12 mouse cellular contexts compared by ENCODE assay signal in the genomic region with DNA sequence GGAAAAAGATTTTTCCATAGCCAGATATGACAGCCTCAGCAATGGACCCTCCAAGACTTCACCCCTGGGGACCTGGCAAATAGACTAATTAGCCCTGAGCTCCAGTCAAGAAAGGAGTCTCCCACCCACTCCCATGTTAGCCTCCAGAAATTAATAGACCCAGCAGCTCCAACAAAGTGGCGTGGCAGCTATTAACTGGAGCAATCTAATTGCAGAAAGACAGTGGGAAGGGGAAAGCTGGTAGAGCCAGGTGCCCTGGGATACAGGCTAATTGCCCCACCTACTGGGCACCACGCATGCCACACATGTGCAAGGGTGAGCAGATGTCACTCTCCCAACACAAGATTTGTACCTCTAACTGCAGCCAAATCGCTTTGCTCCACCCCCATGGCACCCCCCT.
A peak's percentile ranks its signal among the peaks of the same experiment; 100 is the strongest.
DNase-seq lines count a peak whose midpoint lies in the region; ATAC-seq and TF ChIP-seq lines count a peak whose summit lies in the region.
"Had no signal": no experiment of that assay in that cellular context is flagged by ENCODE, and none has a peak within 500 bp of the region (broad histone marks: within the 10 kb centered on the region; RNA-seq: fewer than 3 reads in every experiment).

No protein-coding gene starts in this region.

- WGBS in forebrain, embryonic 14.5 days = 25% methylated on average over 3 of the region's 3 CpGs
- 51% methylated on average over 3 of the region's 3 CpGs for WGBS in forebrain, embryonic 10.5 days
- WGBS in liver, embryonic 14.5 days (ENCODE audit: insufficient replicate concordance) = 35% methylated on average over 3 of the region's 3 CpGs

- no peak overlapping the region for H3K4me3 ChIP-seq in forebrain, embryonic 14.5 days (ENCODE audit: low read depth, low read length)
- H3K4me3 ChIP-seq in forebrain, embryonic 10.5 days = no peak overlapping the region
- no peak overlapping the region for H3K4me3 ChIP-seq in liver, embryonic 14.5 days (ENCODE audit: insufficient read depth in 1 of 2, low read depth in 2 of 2, low read length in 2 of 2)
- H3K4me3 ChIP-seq: forebrain, embryonic 12.5 days; heart, embryonic 10.5 days; limb, embryonic 13.5 days had no signal

- H3K4me1 ChIP-seq in forebrain, embryonic 14.5 days (ENCODE audit: control insufficient read depth, insufficient read depth, low read length) = no peaks in the 10 kb centered on the region
- peaks cover 8% of the 10 kb centered on the region for H3K4me1 ChIP-seq in forebrain, embryonic 10.5 days
- no peaks in the 10 kb centered on the region for H3K4me1 ChIP-seq in liver, embryonic 14.5 days (replicated peaks; ENCODE audit: control insufficient read depth in 2 of 2, insufficient read depth in 2 of 2, low read length in 1 of 2)
- H3K4me1 ChIP-seq: heart, embryonic 10.5 days had no signal

- no peak for TF ChIP-seq EP300 in liver, embryonic 14.5 days (IDR thresholded peaks at IDR 0.05; ENCODE audit: low read depth)

- no peak for ATAC-seq in forebrain, embryonic 14.5 days
- ATAC-seq in liver, embryonic 14.5 days (ENCODE audit: insufficient read depth) = no peak

- H3K4me2 ChIP-seq in forebrain, embryonic 14.5 days (ENCODE audit: low read length) = no peak overlapping the region
- H3K4me2 ChIP-seq in liver, embryonic 14.5 days (ENCODE audit: low read depth) = no peak overlapping the region
- H3K4me2 ChIP-seq: forebrain, embryonic 12.5 days; limb, embryonic 13.5 days had no signal

- H3K27ac ChIP-seq in forebrain, embryonic 14.5 days (ENCODE audit: low read depth, low read length) = no peak overlapping the region
- H3K27ac ChIP-seq in forebrain, embryonic 10.5 days = no peak overlapping the region
- no peak overlapping the region for H3K27ac ChIP-seq in liver, embryonic 14.5 days
- H3K27ac ChIP-seq: forebrain, embryonic 12.5 days; heart, embryonic 10.5 days; limb, embryonic 13.5 days had no signal

- peak; percentile 32; the same call in 1 of the 2 replicates for TF ChIP-seq CTCF in liver, embryonic 14.5 days (IDR thresholded peaks at IDR 0.05; ENCODE audit: low read depth)

- peak; percentile 40 for DNase-seq in forebrain, embryonic 14.5 days (ENCODE audit: low spot score)
- DNase-seq in forebrain, embryonic 10.5 days (ENCODE audit: extremely low spot score, low spot score) = no peak
- no peak for DNase-seq in liver, embryonic 14.5 days (ENCODE audit: low read depth in 3 of 3, low spot score in 3 of 3)
- DNase-seq in liver (no peak), A20 (ENCODE audit: low read depth, low spot score) (peak; percentile 6)
- peak; percentile 25 for DNase-seq in kidney, postnatal 14 days
- DNase-seq in T-cell, adult 2 months (ENCODE audit: low spot score) = no peak
- no peak for DNase-seq in ovary, adult 18-20 months (ENCODE audit: low spot score)
- DNase-seq: cerebellum, postnatal 36 days had no signal

- H3K36me3 ChIP-seq in forebrain, embryonic 14.5 days (ENCODE audit: control insufficient read depth, insufficient read depth, low read length) = no peaks in the 10 kb centered on the region
- no peaks in the 10 kb centered on the region for H3K36me3 ChIP-seq in forebrain, embryonic 10.5 days (replicated peaks)
- H3K36me3 ChIP-seq in liver, embryonic 14.5 days (replicated peaks; ENCODE audit: control insufficient read depth, insufficient read depth, low read depth) = no peaks in the 10 kb centered on the region
- H3K36me3 ChIP-seq: forebrain, embryonic 12.5 days; heart, embryonic 10.5 days; limb, embryonic 13.5 days had no signal

- H3K9ac ChIP-seq in forebrain, embryonic 14.5 days (ENCODE audit: low read length) = no peak overlapping the region
- H3K9ac ChIP-seq in liver, embryonic 14.5 days (replicated peaks) = no peak overlapping the region
- H3K9ac ChIP-seq: forebrain, embryonic 12.5 days; limb, embryonic 13.5 days had no signal

- H3K27me3 ChIP-seq in forebrain, embryonic 14.5 days (replicated peaks; ENCODE audit: control insufficient read depth, insufficient read depth, low read length) = no peaks in the 10 kb centered on the region
- H3K27me3 ChIP-seq in forebrain, embryonic 10.5 days (ENCODE audit: poor library complexity, severe bottlenecking) = peaks cover 20% of the 10 kb centered on the region
- H3K27me3 ChIP-seq in liver, embryonic 14.5 days (ENCODE audit: control insufficient read depth, insufficient read depth, low read length) = no peaks in the 10 kb centered on the region
- H3K27me3 ChIP-seq: limb, embryonic 13.5 days had no signal

- no peaks in the 10 kb centered on the region for H3K9me3 ChIP-seq in forebrain, embryonic 14.5 days (replicated peaks; ENCODE audit: control insufficient read depth, low read length)
- H3K9me3 ChIP-seq in forebrain, embryonic 10.5 days = 0 out of 2 replicates have a peak, but pooled peaks cover 3% of the 10 kb centered on the region
- no peaks in the 10 kb centered on the region for H3K9me3 ChIP-seq in liver, embryonic 14.5 days (ENCODE audit: control insufficient read depth, low read length)
- H3K9me3 ChIP-seq: forebrain, embryonic 12.5 days; heart, embryonic 10.5 days; limb, embryonic 13.5 days had no signal

Comparison
In these comparisons a context has a peak if more than half of its experiments do, and no peak if none do; other contexts are left out.
1. DNase-seq: peak in forebrain, embryonic 14.5 days (single experiment), A20 (single experiment) and kidney, postnatal 14 days (single experiment); none in forebrain, embryonic 10.5 days (single experiment), liver, embryonic 14.5 days (0 of 3), liver (single experiment), T-cell, adult 2 months (single experiment) and ovary, adult 18-20 months (single experiment).